Mouse (Mus musculus): Measurements from ENCODE around the gene Gm11627.
"Not testable (repeated sequence)": the region's sequence is repeated elsewhere in the genome, so short reads cannot be mapped to it uniquely, and the experiment has no call there.

Gene Gm11627

GRCm38 (mm10) chr11:102579165-102580033 lies at the start of gene Gm11627:
TSS of gene Gm11627 (minus strand) at chr11:102579461.
- no peak for DNase-seq (ENCODE audit: low spot score)

DNA sequence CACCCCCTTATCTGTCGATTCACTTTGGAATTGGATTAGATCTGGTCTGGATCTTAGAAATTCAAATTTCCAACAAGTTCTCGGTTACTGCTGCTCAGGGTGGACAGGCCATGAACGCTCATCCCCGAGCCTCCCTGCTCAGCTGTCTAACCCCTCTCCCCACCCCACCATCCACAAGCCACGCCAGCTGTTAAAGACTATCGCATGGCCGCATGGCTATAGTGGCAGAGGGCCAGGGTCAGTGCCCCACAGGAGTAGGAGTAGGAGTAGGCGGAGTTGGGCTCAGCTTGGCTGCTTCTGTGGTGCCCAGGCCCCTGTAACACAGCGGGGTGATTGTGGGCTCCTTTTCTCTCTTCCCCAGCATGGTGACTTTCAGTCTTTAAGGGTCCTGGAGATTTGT lies 49.3 kb upstream of the Gm11627 start:
- no peak for DNase-seq (ENCODE audit: low spot score)

DNA sequence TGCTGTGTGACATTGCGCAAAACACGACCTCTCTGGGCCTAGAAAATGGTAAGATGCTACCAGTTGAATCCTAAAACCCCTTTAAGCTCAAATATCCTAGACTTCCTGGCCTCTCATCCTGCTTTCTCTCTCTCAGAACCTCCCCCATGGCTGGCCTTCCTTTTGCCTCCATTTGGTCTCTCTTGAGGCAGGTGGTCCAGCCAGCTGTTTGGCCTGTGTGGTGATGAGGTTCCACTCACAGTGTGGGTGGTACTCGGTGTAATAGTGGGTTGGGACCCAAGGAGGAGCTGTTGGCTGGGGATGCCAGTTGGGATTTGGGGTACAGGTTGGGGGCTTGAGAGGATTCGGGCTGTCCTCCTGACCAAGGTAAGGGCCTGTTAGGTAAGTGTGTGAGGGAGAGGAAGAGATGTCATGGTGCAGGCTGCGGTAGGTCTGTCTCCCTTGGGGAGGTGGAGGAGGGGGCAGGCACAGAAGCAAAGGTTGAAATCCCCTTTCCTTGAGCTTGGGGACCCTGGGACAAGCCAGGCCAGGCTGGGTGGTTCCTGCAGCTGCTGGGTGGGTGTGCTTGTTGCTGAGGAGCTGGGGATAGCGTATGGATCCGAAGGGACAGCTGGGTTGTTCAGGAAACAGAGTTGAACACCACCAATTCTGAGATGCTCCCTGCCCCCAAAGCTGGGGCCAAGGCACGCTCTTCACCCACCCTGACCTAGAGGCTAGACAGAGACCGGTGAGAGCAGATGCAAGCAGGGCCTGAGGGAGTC lies 48.1 kb upstream of the Gm11627 start:
- DNase-seq (ENCODE audit: low spot score) = no peak

DNA sequence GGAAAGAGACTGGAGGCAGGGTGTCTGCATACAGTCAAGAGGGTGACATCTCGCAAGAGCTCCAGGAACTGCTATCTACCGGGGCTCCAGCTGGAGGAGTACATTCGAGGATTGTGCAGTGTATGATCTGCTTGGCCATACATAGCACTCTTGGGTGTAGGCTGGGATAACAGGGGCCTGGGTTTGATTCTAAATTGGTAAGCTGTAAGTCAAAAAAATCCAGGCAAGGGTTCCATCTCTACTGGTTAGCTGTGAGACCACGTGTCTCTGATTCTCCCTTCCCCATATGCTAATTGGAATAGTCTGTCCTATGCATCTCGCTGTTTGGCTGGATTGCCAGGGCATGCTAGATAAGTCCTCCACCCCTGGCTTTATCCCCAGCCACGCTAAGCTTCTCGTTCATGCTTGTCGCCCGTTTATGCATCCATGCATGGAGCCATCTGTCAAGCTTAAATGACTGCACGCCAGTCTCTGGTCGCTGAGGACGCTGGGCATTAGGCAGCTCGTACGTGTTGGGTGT lies 45.7 kb upstream of the Gm11627 start:
- no peak for DNase-seq (ENCODE audit: low spot score)

- DNase-seq (ENCODE audit: low spot score) = peak; percentile 85
These were observed 44.9 kb upstream of the Gm11627 start for GRCm38 (mm10) chr11:102623876-102624789.

DNA sequence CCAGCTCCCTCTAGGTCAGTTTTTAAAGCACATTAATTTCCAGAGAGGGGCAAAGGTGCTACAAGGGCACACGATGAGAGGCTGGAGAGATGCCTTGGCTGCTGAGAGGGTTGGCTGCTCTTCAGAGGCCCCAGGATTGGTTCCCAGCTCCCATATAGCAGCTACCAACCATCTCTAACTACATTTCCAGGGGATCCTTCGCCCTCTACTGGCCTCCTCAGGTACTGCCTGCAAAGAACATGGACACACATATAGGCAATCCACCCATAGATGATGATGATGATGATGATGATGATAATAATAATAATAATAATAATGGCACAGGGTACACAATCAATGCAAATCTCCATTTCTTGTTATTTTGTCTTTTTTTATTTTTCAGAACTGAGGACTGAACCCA lies 40.2 kb upstream of the Gm11627 start:
- DNase-seq (ENCODE audit: low spot score) = no peak

- no peak for DNase-seq (ENCODE audit: low spot score)
These were observed 32.0 kb upstream of the Gm11627 start for GRCm38 (mm10) chr11:102611317-102611705.

DNA sequence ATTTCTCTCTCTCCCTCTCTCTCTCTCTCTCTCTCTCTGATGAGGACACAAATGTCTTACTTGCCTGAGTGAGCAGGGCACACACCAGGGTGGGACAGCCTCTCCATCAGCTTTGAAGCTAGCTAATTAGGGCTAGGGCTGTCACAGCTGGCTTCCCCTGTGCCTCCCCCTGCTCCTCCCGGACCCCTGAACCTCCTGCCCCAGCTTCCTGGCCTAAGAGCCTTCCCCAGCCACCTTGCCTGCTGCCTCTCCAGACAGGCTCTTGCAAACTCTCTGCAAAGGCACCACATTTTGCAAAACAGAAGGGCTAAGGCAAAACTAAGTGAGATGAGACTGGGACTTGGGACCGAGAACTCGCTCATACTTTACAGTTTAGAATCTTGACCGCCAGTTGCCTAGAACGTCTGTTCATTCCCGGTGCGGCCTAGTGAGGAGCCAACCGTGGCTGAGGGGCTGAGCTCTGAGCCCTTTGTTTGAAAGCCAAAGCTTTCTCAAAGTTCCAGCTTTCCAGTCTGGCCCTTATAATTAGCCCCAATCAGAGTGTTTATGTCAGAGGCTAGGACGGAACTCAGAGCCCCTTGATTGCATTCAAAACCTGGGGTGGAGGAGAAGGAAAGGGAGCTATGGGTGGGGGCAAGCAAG lies 31.5 kb upstream of the Gm11627 start:
- no peak for DNase-seq (ENCODE audit: low spot score)

DNA sequence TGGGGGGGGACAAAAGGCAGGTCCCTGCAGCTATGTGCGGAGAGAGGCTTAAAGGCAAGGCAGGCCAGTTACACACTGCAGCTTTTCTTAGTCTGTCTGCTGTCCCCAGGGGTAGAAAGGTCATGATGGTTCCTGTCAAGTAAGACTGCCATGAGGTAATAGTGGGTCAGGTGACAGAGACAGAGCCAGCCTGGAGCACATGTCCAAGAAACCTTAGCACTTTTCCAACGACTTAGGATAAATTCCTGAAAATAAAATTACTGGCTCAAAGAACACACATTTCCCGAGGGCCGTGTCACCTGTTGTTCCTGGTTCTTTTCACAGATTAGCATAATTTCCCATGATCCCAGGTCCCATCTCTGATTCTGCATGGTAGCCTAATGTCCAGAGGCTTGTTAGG lies 31.0 kb upstream of the Gm11627 start:
- no peak for DNase-seq (ENCODE audit: low spot score)

GRCm38 (mm10) chr11:102609483-102609882 lies 30.2 kb upstream of the Gm11627 start:
- no peak for DNase-seq (ENCODE audit: low spot score)

DNA sequence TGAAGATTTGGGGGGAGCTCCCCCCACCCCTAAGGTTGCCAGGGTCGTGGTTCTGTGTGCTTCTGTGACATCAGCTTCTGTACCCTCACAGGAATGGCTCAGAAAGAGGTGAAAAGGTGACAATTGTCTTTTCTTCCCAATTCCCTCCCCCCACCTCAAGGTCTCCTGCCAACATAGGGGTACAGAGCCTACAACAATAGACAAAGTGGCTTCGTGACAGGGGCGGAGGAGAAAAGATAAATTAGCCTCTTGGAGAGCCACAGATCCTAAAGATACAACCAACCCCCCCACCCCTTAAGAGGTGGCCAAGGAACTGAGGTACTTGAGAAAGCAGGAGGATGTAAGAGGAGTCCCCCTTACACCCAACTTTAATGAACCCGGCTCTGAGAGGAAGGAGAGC lies 29.4 kb upstream of the Gm11627 start:
- DNase-seq (ENCODE audit: low spot score) = no peak

DNA sequence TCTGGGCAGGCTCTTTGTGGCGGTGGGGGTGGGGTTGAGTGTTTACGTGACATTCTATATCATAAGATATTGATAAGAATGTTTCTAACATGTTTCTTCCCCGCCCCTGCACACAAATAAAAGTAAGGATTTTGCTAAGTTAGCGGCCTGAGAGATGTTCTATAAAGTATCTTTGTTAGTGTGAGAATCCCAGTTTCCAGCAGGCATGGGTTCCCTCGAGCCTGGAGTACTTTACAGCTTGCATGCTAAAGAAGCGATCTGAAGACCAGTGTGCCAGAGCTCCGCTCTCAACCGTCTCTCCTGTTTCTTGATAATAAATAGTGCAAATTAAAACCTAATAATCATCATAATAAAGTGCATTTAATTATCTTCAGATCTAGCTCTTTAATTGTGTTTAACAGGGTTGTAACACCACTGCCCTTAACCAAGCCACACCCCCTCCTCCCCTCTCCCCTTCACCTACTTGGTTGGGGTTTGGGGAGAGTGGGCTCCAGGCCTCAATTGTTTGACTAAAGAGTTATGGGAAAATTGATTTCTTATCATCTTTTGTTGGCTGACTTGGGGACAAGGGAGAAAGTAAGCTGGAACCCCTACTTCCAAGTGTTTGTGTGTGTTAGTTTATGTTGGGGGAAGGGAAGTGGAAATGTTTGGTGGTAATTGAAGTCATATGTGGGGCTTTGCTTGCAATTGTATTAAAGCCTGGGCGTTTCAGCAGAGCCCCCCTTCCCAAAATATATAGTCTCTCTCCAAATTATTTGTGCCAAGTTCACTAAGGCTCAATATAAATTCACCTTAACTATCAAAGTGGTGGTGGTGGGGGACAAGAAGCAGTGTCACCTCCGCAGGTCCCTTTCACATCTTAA lies 28.7 kb upstream of the Gm11627 start:
- DNase-seq (ENCODE audit: low spot score) = no peak

DNA sequence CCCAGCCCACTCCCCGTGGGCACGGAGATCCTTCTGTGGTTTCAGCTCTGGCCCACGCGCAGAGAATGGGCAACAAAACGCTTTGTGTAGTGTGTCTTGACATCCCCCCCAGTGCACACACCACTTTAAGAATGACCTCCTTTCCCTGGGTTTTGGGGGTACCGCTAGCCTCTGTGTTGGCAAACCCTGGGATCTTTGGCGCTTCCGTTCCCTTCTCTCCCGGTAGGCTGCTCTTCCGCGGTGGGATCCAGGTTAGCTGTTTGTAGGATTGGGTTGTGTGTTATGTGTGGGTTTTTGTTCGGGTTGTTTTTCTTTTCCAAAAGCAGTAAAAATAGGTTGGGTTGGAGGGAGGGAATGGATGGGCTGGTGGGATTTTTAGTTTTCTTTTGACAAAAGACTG lies 27.9 kb upstream of the Gm11627 start:
- DNase-seq (ENCODE audit: low spot score) = not testable (repeated sequence)

DNA sequence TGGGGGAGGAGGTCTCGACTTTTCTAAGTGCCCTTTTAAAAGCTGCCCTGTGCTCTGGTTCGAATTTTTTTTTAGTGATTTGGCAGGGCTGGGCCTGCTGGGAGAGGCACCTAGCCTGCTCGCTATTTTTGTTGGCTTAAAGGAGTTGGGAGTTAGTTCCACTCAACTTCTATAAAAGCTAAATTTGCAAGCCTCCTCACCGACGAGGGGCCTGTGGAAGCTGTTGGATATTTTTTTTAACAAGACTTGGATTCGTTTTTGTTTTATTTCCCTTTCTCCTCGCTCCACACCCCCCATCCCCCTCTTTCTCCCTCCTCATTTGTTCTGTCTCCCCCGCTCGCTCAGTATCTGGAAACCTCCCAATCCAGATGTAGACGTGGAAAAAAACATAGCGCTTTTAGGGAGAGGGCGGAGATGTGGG lies 27.5 kb upstream of the Gm11627 start:
- peak; percentile 34 for DNase-seq (ENCODE audit: low spot score)

DNA sequence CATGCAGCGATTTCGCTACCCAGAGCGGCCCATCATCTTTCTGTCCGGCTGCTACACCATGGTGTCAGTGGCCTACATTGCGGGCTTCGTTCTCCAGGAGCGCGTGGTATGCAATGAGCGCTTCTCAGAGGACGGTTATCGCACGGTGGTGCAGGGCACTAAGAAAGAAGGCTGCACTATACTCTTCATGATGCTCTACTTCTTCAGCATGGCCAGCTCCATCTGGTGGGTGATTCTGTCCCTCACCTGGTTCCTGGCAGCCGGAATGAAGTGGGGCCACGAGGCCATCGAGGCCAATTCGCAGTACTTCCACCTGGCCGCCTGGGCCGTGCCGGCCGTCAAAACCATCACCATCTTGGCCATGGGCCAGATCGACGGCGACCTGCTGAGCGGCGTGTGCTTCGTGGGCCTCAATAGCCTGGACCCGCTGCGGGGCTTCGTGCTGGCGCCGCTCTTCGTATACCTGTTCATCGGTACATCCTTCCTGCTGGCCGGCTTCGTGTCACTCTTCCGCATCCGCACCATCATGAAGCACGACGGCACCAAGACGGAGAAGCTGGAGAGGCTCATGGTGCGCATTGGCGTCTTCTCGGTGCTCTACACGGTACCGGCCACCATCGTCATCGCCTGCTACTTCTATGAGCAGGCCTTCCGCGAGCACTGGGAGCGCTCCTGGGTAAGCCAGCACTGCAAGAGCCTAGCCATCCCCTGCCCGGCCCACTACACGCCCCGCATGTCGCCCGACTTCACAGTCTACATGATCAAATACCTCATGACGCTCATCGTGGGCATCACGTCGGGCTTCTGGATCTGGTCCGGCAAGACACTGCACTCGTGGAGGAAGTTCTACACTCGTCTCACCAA lies 26.5 kb upstream of the Gm11627 start:
- DNase-seq (ENCODE audit: low spot score) = no peak

GRCm38 (mm10) chr11:102604777-102605552 lies 25.7 kb upstream of the Gm11627 start:
- DNase-seq (ENCODE audit: low spot score) = peak; percentile 45

DNA sequence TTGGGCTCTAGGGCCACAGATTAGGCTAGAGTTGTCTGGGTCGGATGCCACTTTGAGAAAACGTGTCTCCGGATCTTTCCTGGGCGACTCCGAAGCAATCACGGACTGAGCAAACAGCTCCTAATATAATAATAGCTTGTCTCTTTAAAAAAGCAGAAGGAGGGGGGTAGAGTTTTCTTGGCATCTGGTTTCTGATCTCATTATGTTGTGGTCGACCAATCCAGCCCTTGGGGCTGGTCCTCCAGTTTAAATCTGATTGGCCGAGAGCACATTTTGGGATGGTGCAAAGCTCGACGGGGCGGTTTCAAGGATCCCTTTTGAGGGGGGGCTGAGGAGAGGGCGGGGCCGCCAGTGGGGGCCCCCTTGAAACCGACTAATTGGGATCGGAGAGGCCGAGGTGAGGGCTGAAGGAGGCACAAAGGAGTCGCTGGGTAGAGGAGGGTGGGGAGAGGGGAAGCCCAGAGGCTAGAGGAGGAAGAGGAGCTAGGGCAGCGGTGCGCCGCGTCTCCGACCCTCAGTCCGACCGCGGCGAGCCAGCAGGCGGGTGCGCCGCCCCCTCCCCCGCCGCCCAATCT lies 24.8 kb upstream of the Gm11627 start, which contains the start of gene Fzd2:
Gene Fzd2 (plus strand): TSS at position 387 of the 575 bp plus-strand sequence.
- DNase-seq (ENCODE audit: low spot score) = peak; percentile 96

DNA sequence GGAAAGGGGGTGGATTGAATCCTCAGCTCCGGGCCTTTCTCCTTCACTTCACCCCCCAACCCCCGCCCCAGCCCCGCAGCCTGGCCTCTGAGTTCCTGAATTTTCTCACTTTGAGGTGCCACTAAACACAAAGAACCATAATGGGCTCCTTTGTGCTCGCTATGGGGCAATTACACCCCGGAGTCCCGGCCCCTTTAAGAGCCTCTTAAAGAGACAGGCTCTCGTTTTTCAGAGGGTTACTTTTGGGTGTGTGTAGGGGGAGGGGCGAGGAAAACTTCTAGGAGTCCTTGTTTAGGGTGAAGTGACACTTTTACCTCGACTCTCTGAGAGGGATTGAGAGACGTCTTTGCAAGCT lies 24.2 kb upstream of the Gm11627 start:
- DNase-seq (ENCODE audit: low spot score) = peak; percentile 68
